Mouse (Mus musculus): ENCODE data around the gene Atcay.

DNA sequence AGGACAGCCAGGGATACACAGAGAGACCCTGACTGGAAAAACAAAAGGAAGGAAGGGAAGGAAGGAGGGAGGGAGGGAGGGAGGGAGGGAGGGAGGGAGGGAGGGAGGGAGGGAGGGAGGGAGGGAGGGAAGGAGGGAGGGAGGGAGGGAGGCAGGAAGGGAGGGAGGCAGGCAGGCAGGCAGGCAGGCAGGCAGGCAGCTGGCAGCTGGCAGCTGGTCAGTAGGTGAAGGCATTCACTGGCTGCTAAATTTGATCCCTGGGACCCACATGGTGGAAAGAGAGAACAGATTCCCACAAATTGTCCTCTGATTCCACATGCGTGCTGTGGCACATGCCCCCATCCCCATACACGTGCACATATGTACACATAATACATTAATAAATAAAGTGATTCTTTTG, 8.0 kb upstream of the Atcay start:
- TF ChIP-seq CTCF (conservative IDR thresholded peaks at IDR 0.05 in 1 of 2, IDR thresholded peaks at IDR 0.05 in 1 of 2; ENCODE audit: low read depth in 2 of 2, low read length in 2 of 2) (no peak), ZMIZ1 (IDR thresholded peaks at IDR 0.05; ENCODE audit: low read depth, low read length) (no peak), USF1 (IDR thresholded peaks at IDR 0.05; ENCODE audit: low read depth, low read length) (no peak), POLR2A (IDR thresholded peaks at IDR 0.05; ENCODE audit: low read depth, low read length) (no peak), ETS1 (conservative IDR thresholded peaks at IDR 0.05; ENCODE audit: low read depth, low read length) (no peak), HCFC1 (IDR thresholded peaks at IDR 0.05; ENCODE audit: low read depth, low read length) (no peak), CHD2 (IDR thresholded peaks at IDR 0.05; ENCODE audit: low read length) (no peak), KAT2A (IDR thresholded peaks at IDR 0.05; ENCODE audit: insufficient replicate concordance, low read length) (no peak), ZC3H11A (IDR thresholded peaks at IDR 0.05; ENCODE audit: low read depth, low read length) (no peak), MYC (IDR thresholded peaks at IDR 0.05; ENCODE audit: low read depth, low read length) (no peak), EP300 (IDR thresholded peaks at IDR 0.05; ENCODE audit: low read length) (no peak), GABPA (IDR thresholded peaks at IDR 0.05; ENCODE audit: insufficient replicate concordance, low read depth, low read length) (no peak)

All from CH12.LX (cell line).